Mouse (Mus musculus) yolk sac, embryonic 10.5 days (tissue): Measurements from ENCODE around the gene Scrn1.

Source experiments
- DNase-seq: peaks from one replicate; pipeline ENCODE4 v3.0.0-alpha.2; 2017; ENCODE audit warnings: low spot score

Scrn1 gene

GRCm38 (mm10) chr6:54566546-54566919, 244 bp upstream of the Scrn1 start:
- DNase-seq, result no peak

GRCm38 (mm10) chr6:54565012-54565411, 1.3 kb downstream of the Scrn1 start:
- no peak for DNase-seq

DNA sequence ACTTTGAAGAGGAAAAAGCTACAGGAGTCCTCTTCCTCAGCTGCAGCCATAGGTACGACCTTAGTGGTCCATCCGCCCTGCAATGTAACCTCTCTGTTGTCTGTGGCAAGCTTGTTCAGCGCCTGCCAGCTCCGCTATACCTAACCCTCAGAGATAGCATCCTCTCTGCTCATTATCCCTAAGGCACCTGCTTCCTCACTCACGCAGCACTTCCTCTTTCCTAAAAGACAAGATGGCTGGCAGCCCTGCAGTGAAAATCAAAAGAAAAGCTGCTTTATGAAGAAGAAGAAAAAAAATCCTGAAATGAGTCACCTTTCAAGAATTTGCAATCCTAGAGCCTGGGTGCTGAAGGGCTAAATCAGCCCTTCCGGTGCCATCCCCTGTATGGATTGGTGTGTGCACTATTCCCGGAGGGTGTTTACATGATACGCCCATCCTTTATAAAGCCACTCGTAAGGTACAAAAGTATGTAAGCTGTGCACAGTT, 1.7 kb downstream of the Scrn1 start:
- DNase-seq, result no peak

- DNase-seq, result no peak
Measured at GRCm38 (mm10) chr6:54563561-54563960, 2.7 kb downstream of the Scrn1 start.

- no peak for DNase-seq
Measured at GRCm38 (mm10) chr6:54562018-54562809, 4.1 kb downstream of the Scrn1 start.

DNA sequence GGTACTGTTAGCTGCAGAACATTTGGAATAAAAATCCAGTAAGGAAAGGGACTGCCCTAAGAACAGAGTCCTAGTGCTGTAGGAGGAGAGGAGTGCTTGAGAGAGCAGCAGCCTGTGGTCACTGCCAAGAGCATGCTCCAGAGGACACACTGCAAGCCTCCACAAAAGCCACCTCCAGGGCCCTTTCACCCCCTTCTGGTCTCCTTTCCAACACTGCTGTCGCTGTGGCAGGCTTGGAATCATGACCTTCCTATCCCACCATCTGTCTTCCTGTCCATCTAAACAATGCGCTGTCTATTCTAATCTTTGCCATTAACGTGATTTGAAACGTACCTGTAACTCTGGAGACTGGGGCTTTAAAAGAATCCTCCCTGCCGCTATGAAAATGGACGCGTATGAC, 7.8 kb downstream of the Scrn1 start:
- no peak for DNase-seq

DNA sequence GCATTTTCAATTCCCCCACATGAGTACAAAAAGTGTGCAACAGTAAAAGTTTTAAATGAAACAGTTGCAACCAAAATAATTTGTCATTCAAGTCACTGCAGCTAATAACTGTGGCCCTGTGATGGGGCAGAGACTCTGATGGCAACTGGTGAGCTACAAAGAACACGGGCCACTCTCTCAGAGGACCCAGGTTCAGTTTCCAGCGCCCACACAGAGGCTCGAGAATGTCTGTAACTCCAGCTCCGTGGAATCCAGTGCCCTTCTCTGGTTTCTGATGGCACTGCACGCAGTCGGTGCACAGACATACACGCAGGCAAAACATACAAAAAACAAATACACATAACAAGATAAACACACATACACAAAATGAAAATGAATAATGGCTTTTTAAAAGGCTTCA, 8.6 kb downstream of the Scrn1 start:
- DNase-seq, result no peak

- no peak for DNase-seq
Measured at GRCm38 (mm10) chr6:54555816-54556215, 10.5 kb downstream of the Scrn1 start.

GRCm38 (mm10) chr6:54554341-54555110, 11.8 kb downstream of the Scrn1 start:
- DNase-seq, result no peak

- no peak for DNase-seq
Measured at GRCm38 (mm10) chr6:54553632-54554031, 12.7 kb downstream of the Scrn1 start.

DNA sequence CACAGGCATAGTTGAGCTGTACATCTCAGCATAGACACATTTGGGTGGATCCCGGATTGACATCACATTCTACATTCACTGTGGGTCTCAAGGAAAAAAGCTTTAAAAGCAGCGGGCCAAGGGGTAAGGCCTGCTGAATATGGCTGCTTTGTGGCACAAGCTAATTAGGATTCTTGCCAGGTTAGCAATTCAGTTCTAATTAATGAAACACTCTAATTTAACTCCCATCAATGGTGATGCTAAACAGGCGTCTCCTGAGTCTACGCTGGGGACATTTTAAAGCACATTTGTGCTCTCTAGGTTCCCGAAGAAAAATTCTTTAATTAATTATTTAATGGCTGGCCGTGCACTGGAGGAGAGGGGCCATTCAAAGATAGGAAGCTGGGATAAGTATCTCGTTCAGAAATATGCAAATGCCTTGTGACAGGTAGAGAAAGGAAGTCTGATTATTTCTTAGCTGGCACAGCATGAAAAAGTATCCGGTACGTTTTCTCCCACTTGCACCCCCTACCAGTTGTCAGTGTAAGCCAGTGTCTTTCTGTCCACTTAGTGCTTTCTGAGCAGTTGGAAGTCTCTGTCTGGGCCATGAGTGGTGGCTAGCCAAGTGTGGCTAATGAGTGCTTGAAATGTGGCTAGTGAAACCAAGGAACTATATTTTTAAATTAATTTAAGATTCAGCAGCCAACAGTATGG, 13.4 kb downstream of the Scrn1 start:
- DNase-seq, result no peak

GRCm38 (mm10) chr6:54550801-54551323, 15.4 kb downstream of the Scrn1 start:
- DNase-seq, result no peak

DNA sequence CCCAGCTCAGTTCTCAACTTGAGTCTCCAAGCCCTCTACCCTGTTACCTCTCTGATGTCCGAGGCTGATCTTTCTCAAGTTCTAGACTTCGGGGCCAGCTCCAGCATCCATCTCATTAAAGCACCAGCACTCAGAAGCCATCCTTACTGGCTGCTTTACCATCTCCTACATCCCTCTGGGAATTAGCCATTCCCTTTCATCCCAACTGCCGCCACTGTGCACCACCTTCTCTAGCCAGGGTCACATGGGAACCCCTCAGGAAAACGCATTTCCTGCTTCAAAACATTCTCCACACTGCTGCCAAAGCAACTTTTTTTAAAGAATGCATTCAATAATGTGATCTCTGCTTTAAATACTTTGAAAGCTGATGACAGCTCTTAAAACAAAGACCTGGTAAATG, 17.0 kb downstream of the Scrn1 start:
- DNase-seq, result no peak

GRCm38 (mm10) chr6:54548314-54549019, 17.8 kb downstream of the Scrn1 start:
- DNase-seq, result no peak

- DNase-seq, result no peak
Measured at GRCm38 (mm10) chr6:54543646-54544045, 22.6 kb downstream of the Scrn1 start.

DNA sequence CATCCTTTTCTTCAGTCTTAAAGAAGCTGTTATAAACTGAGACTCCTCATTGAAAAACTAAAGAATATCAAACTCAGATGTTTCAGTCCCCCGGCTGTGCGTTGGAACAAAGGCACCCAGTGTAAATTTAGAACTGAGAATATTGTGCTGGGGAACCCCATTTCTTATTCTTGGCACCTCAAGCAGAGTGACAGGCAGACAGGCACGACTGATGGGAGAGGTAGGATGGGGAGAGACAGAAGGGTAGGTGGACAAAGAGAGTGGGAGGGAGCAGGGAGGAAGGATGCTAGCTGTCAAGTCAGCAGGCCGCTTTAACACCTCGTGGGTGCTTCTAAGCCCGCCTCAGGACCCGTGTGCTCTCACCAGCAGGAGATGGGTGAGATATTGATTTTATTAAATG, 23.5 kb downstream of the Scrn1 start:
- DNase-seq, result no peak

- DNase-seq, result no peak
Measured at GRCm38 (mm10) chr6:54540252-54540887, 25.9 kb downstream of the Scrn1 start.

GRCm38 (mm10) chr6:54539396-54539795, 26.9 kb downstream of the Scrn1 start:
- no peak for DNase-seq

- no peak for DNase-seq
Measured at GRCm38 (mm10) chr6:54538773-54539173, 27.5 kb downstream of the Scrn1 start.

DNA sequence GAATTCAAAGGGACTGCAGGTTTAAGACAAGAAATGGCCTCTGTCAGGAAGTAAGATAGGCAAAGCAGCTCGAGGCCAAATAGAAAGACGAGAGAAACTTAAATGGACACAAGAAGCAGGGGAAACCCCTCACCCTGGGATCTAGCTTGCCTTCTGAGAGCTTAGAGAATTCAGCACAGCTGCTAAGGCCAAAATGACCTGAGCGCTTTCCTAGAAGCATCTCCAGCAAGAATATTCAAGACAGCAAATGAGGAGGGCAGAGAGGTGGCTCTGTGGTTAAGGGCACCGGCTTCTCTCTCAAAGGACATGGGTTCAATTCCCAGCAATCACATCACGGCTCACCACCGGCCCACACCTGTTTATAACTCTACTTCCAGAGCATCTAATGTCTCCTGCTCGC, 29.2 kb downstream of the Scrn1 start:
- DNase-seq, result no peak

- DNase-seq, result no peak
Measured at GRCm38 (mm10) chr6:54535485-54535884, 30.8 kb downstream of the Scrn1 start.
